Mouse (Mus musculus) regulatory T cell (primary cell): ENCODE data around the gene Prdm11.

Experiments
- in situ Hi-C: fragments of 300-600 bp; cut with MboI, MseI; formaldehyde crosslinking; loops from one replicate; pipeline ENCODE4 v1.15.1; 2025; ENCODE audit warnings: high pct_unique_total_duplicates

Prdm11 gene

GRCm38 (mm10) chr2:93012976-93013375, 33.0 kb downstream of the Prdm11 start:
- in situ Hi-C loops: no loop called here

- in situ Hi-C loops: no loop called here
Measured at GRCm38 (mm10) chr2:93011933-93012332, 34.0 kb downstream of the Prdm11 start.

- in situ Hi-C loops: no loop called here
Measured at GRCm38 (mm10) chr2:93011465-93011864, 34.5 kb downstream of the Prdm11 start.

- in situ Hi-C loops: no loop called here
Measured at GRCm38 (mm10) chr2:93007967-93008685, 37.8 kb downstream of the Prdm11 start.

GRCm38 (mm10) chr2:93005028-93005427, 40.9 kb downstream of the Prdm11 start:
- in situ Hi-C loops: no loop called here

- in situ Hi-C loops: no loop called here
Measured at GRCm38 (mm10) chr2:92991976-92992375, 54.0 kb downstream of the Prdm11 start.

- in situ Hi-C loops: no loop called here
Measured at GRCm38 (mm10) chr2:92989593-92989992, 56.4 kb downstream of the Prdm11 start.

- in situ Hi-C loops: no loop called here
Measured at GRCm38 (mm10) chr2:92987901-92988631, 57.9 kb downstream of the Prdm11 start.

- in situ Hi-C loops: no loop called here
Measured at GRCm38 (mm10) chr2:92987108-92987618, 58.8 kb downstream of the Prdm11 start.

- in situ Hi-C loops: no loop called here
Measured at GRCm38 (mm10) chr2:92985600-92985999, 60.4 kb downstream of the Prdm11 start.

GRCm38 (mm10) chr2:92985171-92985570, 60.8 kb downstream of the Prdm11 start:
- in situ Hi-C loops: no loop called here

- in situ Hi-C loops: no loop called here
Measured at GRCm38 (mm10) chr2:92984321-92985108, 61.5 kb downstream of the Prdm11 start.

GRCm38 (mm10) chr2:92983273-92983620, 62.7 kb downstream of the Prdm11 start:
- in situ Hi-C loops: no loop called here

GRCm38 (mm10) chr2:92982591-92983272, 63.2 kb downstream of the Prdm11 start:
- in situ Hi-C loops: no loop called here

- in situ Hi-C loops: no loop called here
Measured at GRCm38 (mm10) chr2:92980165-92980564, 65.8 kb downstream of the Prdm11 start.

- in situ Hi-C loops: no loop called here
Measured at GRCm38 (mm10) chr2:92975031-92975790, 70.8 kb downstream of the Prdm11 start.

- in situ Hi-C loops: no loop called here
Measured at GRCm38 (mm10) chr2:92973646-92974045, 72.3 kb downstream of the Prdm11 start.

- in situ Hi-C loops: no loop called here
Measured at GRCm38 (mm10) chr2:92972071-92972470, 73.9 kb downstream of the Prdm11 start.

GRCm38 (mm10) chr2:92971536-92971935, 74.4 kb downstream of the Prdm11 start:
- in situ Hi-C loops: no loop called here

GRCm38 (mm10) chr2:92971069-92971468, 74.9 kb downstream of the Prdm11 start:
- in situ Hi-C loops: no loop called here

GRCm38 (mm10) chr2:92967839-92968166, 78.2 kb downstream of the Prdm11 start:
- in situ Hi-C loops: no loop called here
